Mouse (Mus musculus) large intestine, adult 2 months (tissue): ENCODE data around the gene Grm4. TPM values are rescaled to one million over a fixed set of nuclear protein-coding genes. Genes with fewer than 3 reads are reported as not detected.
"Not testable (repeated sequence)": the region's sequence is repeated elsewhere in the genome, so short reads cannot be mapped to it uniquely, and the experiment has no call there.

Source experiments
- DNase-seq: peaks from one replicate; pipeline ENCODE4 v3.0.0-alpha.2; 2012; ENCODE audit warnings: low read depth, low spot score
- WGBS: fragments of 180-500 bp; shearing (Covaris S2); methylation state at CpG from one replicate; pipeline ENCODE4 v1.1.7; 2018; 5-methylcytosine and 5-hydroxymethylcytosine counted together
- polyA plus RNA-seq: library from polyadenylated mRNA; depleted of rRNA; stranded (reverse); fragments of >200 nt; gene quantifications from 2 replicates; pipeline ENCODE4 v1.2.3, GENCODE M21; 2012

Grm4 gene
- polyA plus RNA-seq, 1 experiment = 0.84 TPM

- no peak for DNase-seq
- WGBS = 33% methylated on average over 10 of the region's 10 CpGs
Observed at GRCm38 (mm10) chr17:27422726-27423381, 98.3 kb downstream of the Grm4 start.

GRCm38 (mm10) chr17:27422371-27422725 is 98.9 kb downstream of the Grm4 start:
- 18% methylated on average over 6 of the region's 6 CpGs for WGBS
- DNase-seq = no peak

GRCm38 (mm10) chr17:27421837-27422236 is 99.4 kb downstream of the Grm4 start:
- no peak for DNase-seq
- 45% methylated on average over 8 of the region's 8 CpGs for WGBS

GRCm38 (mm10) chr17:27409006-27409405 is 112.2 kb downstream of the Grm4 start:
- 78% methylated on average over 5 of the region's 5 CpGs for WGBS
- no peak for DNase-seq

GRCm38 (mm10) chr17:27408531-27408930 is 112.7 kb downstream of the Grm4 start:
- DNase-seq = no peak
- 67% methylated on average over 5 of the region's 5 CpGs for WGBS

GRCm38 (mm10) chr17:27406956-27407355 is 114.2 kb downstream of the Grm4 start:
- WGBS = 65% methylated on average over 4 of the region's 4 CpGs
- DNase-seq = no peak

- DNase-seq = no peak
- 82% methylated on average over 19 of the region's 19 CpGs for WGBS
Observed at GRCm38 (mm10) chr17:27405376-27406024, 115.7 kb downstream of the Grm4 start.

- DNase-seq = no peak
- WGBS = 46% methylated on average over 13 of the region's 13 CpGs
Observed at GRCm38 (mm10) chr17:27401200-27401599, 120.0 kb downstream of the Grm4 start.

GRCm38 (mm10) chr17:27393931-27394330 is 127.3 kb downstream of the Grm4 start:
- no peak for DNase-seq
- WGBS = 50% methylated on average over 5 of the region's 5 CpGs

- WGBS = 89% methylated on average over 4 of the region's 4 CpGs
- DNase-seq = no peak
Observed at GRCm38 (mm10) chr17:27393432-27393831, 127.8 kb downstream of the Grm4 start.

- no peak for DNase-seq
- 72% methylated on average over 8 of the region's 8 CpGs for WGBS
Observed at GRCm38 (mm10) chr17:27392918-27393317, 128.3 kb downstream of the Grm4 start.

GRCm38 (mm10) chr17:27390019-27390418 is 131.2 kb downstream of the Grm4 start:
- 91% methylated on average over 8 of the region's 8 CpGs for WGBS
- DNase-seq = no peak

GRCm38 (mm10) chr17:27389221-27390000 is 131.8 kb downstream of the Grm4 start:
- DNase-seq = no peak
- 93% methylated on average over 13 of the region's 13 CpGs for WGBS

- DNase-seq = no peak
- 58% methylated on average over 1 of the region's 1 CpGs for WGBS
Observed at GRCm38 (mm10) chr17:27386438-27386837, 134.8 kb downstream of the Grm4 start.

- 50% methylated on average over 17 of the region's 17 CpGs for WGBS
- no peak for DNase-seq
Observed at GRCm38 (mm10) chr17:27385513-27386261, 135.5 kb downstream of the Grm4 start.

- DNase-seq = no peak
- 67% methylated on average over 11 of the region's 11 CpGs for WGBS
Observed at GRCm38 (mm10) chr17:27382916-27383315, 138.3 kb downstream of the Grm4 start.

- WGBS = 42% methylated on average over 9 of the region's 9 CpGs
- DNase-seq = not testable (repeated sequence)
Observed at GRCm38 (mm10) chr17:27380911-27381459, 140.2 kb downstream of the Grm4 start.

- WGBS = 29% methylated on average over 3 of the region's 3 CpGs
- DNase-seq = no peak
Observed at GRCm38 (mm10) chr17:27378977-27379376, 142.2 kb downstream of the Grm4 start.

- WGBS = 97% methylated on average over 1 of the region's 1 CpGs
- DNase-seq = no peak
Observed at GRCm38 (mm10) chr17:27377151-27377550, 144.1 kb downstream of the Grm4 start.

- no peak for DNase-seq
- whole genome bisulfite sequencing = 59% methylated on average over 5 of the region's 5 CpGs
Observed at GRCm38 (mm10) chr17:27375551-27375950, 145.7 kb downstream of the Grm4 start.
